Mouse (Mus musculus) fat pad, adult 2 months (tissue): Measurements from ENCODE around the gene Col6a6.

Source experiments
- DNase-seq: peaks from one replicate; pipeline ENCODE4 v3.0.0-alpha.2; 2011; ENCODE audit warnings: low read depth, low spot score; ENCODE audit errors: extremely low read depth

Gene Col6a6

GRCm38 (mm10) chr9:105803416-105803815 lies 24.5 kb downstream of the Col6a6 start:
- DNase-seq, result no peak

GRCm38 (mm10) chr9:105801463-105801862 lies 26.5 kb downstream of the Col6a6 start:
- no peak for DNase-seq

- no peak for DNase-seq
Observed at GRCm38 (mm10) chr9:105800286-105800685, 27.7 kb downstream of the Col6a6 start.

DNA sequence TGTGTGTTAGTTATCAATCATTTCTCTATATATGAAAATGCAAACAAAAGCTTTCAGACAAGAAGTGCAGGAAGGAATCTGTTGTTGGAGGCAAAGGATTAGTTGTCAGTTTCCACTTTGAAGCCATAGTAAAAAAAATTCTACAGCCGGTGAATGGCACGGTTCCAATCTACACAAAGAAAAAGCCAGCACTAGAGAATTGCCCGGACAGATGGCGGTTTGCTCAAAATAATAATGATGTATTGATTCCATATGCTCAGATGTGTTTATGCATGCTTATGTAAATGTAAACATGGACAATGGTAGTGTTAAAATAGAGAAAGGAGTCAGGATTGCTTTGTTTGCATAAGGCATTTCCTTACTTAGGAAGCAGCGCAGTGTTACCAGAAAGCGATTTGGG lies 31.8 kb downstream of the Col6a6 start:
- DNase-seq, result no peak

DNA sequence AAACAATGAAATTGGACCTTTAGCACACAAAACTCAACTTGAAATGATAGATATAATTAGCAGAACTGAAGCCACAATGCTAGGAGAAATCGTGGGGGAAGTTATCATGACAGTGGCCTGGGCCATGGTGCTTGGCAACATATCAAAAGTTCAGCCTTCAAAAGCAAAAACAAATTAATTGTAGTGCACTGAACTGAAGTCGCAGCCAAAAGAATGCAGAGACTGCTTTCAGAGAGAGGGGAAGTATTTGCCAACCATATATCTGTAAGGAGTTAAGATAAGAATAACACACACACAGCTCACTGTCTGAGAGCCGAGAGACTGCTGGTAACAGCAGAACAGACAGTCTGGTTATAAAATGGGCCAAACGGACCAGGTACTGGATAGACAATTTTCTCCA lies 33.0 kb downstream of the Col6a6 start:
- DNase-seq, result no peak

GRCm38 (mm10) chr9:105791810-105792209 lies 36.1 kb downstream of the Col6a6 start:
- no peak for DNase-seq

DNA sequence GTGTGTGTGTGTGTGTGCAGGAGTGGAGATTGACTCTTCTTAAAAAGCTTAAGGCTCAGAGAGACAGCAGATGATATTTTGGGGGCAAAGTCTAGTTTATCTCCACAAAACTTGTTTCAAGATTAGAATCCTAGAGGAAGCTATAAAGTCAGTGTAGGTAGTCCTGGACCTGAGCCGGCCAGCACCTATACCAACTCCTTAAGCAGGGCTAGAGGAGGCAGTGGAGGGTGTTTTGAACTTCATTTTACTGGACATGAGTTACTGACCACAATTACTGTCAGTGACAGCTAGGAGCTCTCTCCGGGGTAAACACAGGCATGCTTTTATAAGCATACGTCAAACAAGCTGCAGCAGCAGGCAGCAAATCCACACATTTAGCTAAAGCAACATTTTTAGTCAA lies 39.8 kb downstream of the Col6a6 start:
- DNase-seq, result no peak

GRCm38 (mm10) chr9:105787800-105788199 lies 40.2 kb downstream of the Col6a6 start:
- no peak for DNase-seq

DNA sequence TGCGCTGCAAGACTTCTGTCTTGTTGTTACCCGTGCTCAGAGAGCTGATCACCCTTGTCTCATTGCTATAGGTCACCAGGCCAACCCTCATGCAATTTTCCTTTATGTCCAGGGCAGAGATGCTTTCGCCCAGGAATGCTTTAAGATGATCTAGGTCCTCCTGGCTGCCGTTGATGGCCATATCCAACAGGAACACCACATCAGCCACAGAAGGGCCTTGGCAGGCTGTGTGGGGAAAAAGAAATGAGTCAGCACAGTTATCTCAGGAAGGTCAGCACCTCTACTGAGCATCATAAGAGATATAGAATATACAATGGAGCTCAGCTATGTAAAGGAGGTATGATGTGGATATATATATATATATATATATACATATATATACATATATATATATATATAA lies 43.9 kb downstream of the Col6a6 start:
- no peak for DNase-seq

DNA sequence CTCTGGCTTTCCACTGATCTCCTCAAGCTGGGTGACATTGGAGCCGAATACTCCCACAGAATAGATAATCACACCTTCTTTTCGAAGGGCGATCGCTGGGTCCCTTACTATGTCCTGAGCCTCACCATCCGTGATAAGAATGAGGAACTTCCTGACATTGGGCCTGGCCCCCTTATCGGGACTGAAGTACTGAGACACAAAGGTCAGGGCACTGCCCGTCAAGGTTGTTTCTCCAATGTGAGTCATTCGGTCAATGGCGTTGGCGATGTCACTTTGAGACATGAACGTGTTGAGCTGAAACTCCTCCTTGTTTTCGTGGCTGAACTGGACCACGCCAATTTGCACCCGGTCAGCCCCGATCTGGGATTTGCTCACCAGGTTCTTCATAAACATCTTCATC lies 47.3 kb downstream of the Col6a6 start:
- DNase-seq, result no peak

DNA sequence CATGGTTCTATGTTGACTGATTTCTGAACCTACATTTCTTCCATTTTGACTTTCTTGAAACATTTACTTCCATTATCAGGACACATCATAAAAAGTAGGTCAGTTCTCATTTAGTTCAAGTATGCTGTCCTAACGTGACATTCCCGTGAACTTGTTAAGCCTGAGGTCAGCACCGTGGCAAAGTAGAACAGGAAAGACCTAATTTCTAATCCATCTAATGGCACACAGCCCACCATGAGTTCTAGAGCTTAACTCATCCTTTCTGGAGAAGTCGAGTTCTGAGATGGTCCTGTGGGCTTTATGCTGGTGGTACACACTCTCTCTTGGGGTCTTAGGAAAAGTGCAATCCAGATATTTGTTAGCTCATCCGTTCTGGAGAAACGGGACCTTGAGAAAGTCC lies 49.2 kb downstream of the Col6a6 start:
- DNase-seq, result no peak

- no peak for DNase-seq
Observed at GRCm38 (mm10) chr9:105774878-105775277, 53.1 kb downstream of the Col6a6 start.

DNA sequence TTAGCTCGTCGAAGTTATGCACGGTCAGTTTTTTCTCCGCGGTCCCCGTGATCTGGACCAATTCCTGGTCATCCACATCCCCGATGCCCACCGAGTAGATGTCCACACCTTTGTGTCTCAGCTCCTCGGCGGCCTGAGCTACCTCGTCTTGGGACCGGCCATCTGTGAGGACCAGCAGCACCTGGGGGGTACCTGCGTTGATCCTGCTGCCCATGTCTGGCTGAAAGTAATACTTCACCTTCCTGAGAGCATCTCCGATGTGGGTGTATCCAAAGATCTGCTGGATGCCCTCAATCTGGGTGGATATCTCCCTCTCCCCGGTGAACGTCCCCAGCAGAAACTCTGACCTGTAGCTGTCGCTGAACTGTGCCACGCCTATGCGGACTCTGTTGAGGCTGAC lies 53.6 kb downstream of the Col6a6 start:
- no peak for DNase-seq

GRCm38 (mm10) chr9:105771380-105771779 lies 56.6 kb downstream of the Col6a6 start:
- no peak for DNase-seq

GRCm38 (mm10) chr9:105770690-105771089 lies 57.3 kb downstream of the Col6a6 start:
- DNase-seq, result no peak

GRCm38 (mm10) chr9:105765891-105766290 lies 62.1 kb downstream of the Col6a6 start:
- no peak for DNase-seq

- DNase-seq, result no peak
Observed at GRCm38 (mm10) chr9:105764681-105765080, 63.3 kb downstream of the Col6a6 start.

GRCm38 (mm10) chr9:105764127-105764526 lies 63.8 kb downstream of the Col6a6 start:
- DNase-seq, result no peak

DNA sequence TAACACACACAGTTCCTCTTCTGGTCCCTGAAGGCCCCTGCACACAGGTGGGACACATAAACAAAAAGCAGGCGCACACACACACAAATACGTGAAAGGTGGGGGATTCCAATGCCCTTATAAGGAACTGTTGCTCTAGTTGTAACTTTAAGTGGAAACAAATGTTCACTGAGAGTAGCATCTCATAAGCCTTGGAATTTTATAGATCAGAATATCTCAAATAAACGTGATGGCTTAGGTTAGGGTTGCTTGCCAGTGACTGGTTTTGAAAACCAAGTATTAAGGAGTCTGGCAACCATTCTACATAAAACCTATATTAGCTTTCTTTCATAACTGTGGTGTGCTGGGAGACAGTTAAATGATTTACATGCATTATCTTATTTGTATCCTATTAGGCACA lies 64.3 kb downstream of the Col6a6 start:
- no peak for DNase-seq

DNA sequence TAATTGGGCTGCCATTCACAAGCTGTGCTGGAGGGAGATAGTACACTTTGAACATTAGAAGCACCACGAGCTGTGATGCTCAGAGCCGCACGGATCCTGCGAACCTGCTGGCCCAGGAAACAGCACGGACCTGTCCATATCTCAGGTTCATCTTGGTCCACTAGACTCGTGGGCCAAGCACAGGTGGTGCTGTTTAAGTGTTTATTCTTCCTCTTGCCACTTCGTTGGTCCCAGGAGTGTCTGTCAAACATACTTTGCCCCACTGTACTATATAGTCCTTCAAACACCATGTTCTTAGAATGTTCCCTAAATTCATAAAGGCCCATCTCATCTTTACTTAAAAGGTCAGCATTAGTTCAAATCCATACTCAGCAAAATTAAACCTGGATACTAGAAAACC lies 65.7 kb downstream of the Col6a6 start:
- DNase-seq, result no peak

DNA sequence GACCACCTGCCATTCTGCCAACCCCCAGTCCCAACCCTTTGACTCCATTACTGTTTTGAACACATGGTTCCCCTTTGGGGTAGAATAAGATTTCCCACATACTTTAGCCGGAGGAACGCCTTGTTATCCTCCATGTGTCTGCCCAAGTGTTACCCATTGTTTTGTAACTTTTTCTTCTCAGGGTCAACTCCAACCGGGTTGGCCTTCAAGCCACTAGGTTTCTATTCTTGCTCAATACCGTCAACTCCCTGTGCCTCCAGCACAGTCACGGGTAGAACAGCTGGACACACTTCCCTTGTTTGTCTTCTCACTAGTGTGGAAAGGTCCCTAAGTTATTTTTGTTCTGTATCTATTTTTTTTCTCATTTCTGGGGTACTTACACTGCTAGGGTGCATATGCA lies 69.1 kb downstream of the Col6a6 start:
- DNase-seq, result no peak

GRCm38 (mm10) chr9:105758173-105758765 lies 69.7 kb downstream of the Col6a6 start:
- DNase-seq, result peak; percentile 21

DNA sequence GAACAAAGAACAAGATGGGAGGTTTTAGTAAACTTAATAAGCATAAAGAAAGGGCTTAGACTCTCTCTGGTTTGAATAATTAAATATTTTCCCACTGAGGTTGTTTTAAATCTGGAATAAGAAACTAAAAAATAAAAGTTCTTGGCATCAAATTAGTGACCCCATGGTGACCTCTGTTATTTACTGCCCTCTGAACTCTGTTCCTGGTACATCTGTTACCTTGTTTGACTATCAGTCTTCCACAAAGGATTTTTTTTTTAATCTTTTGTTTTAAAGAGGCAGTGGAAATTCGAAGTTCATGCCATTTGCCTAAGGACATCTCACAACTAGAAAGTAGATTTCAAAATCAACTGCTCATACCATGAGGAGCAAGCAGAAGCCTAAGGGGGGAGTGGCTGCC lies 73.7 kb downstream of the Col6a6 start:
- no peak for DNase-seq

DNA sequence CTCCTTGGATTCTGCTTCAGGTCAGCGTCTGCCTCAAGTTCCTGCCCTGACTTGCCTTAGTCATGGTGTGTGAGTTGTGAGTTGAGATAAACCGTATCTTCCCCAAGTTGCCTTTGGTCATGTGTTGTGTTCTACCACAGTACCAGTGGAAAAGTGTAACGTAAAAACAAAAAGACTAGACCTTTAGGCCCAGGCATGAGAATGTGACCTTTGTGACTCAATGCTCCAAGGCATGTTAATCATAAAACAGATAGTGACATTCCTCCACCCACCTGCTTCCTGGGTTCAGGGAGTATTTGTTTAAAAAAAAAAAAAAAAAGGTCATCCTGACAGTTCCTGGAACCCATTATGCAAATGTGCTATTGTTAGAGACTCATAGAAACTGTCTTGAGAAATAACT lies 82.1 kb downstream of the Col6a6 start:
- DNase-seq, result no peak
